Mouse (Mus musculus) adrenal gland, adult 2 months (tissue): Measurements from ENCODE around the gene Ddx54. TPM values are rescaled to one million over a fixed set of nuclear protein-coding genes. Genes with fewer than 3 reads are reported as not detected.

ENCODE experiments used
- DNase-seq: peaks from one replicate; pipeline ENCODE4 v3.0.0; 2021
- polyA plus RNA-seq: library from polyadenylated mRNA; depleted of rRNA; stranded (reverse); fragments of >200 nt; gene quantifications from 2 replicates; pipeline ENCODE4 v1.2.3, GENCODE M21; 2012
- total RNA-seq, 2 experiments: library from RNA; stranded (reverse); gene quantifications; 2 replicates each; pipeline ENCODE4 v1.2.3; 2021

The Ddx54 gene
- total and polyA plus RNA-seq, 3 experiments = 46.8 to 49.6 (median 49.5) TPM

- DNase-seq = no peak
These were observed 3.2 kb upstream of the Ddx54 start for GRCm38 (mm10) chr5:120609246-120609775.

DNA sequence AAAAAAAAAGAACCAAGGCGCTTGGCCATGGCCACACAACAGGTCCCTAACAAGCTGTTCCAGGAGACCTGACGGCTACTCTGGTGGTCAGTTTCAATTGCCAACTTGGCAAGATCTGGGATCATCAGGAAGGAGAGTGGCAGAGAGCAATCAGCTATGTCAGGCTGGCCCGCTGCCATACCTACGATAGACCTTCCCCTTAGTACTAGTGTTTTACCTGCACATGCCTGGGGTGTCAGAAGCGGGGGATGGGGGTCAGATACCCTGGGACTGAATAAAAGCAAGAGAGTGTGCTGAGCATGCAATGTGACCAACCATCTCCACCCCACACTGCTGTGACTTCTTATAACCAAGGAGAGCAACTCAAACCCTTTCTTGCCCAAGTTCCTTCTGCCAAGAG is 1.6 kb upstream of the Ddx54 start:
- DNase-seq = no peak

- DNase-seq = no peak
These were observed 1.1 kb upstream of the Ddx54 start for GRCm38 (mm10) chr5:120611416-120611815.

DNA sequence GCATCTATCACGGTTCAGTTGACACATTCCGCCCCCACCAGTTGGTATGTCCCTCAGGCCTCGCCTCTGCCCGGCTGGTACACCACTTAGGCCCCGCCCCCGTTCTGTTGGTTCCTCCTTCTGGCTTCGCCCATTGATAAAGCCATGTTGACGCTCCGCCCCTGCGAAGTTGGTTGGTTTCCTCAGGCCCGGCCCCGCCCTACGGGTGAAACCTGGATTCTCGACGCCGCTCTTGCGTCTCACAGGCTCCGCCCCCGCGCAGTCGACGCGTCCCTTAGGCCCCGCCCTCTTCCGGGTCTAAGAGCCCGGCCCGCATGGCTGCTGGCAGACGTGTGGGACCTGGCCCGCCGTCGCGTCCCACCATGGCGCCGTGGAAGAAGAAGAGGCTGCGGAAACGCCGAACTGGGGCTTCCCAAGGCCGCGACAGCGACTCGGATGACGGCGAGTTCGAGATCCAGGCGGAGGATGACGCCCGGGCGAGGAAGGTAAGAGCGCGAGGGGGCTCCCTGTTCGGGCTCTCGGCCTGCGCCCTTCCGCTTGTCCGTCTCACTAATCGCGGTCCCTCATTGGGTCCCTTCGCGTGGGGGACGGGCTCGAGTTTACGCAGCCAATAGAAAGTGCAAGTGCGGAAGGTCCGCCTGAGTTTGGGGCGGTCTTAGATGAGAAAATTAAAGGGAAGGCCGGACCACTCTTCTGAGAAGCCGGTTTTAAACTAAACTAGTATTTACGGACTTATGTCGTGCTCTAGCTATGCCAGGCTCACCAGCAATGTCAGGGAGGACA is 474 bp downstream of the Ddx54 start:
- peak; percentile 100 for DNase-seq

- no peak for DNase-seq
These were observed 3.4 kb downstream of the Ddx54 start for GRCm38 (mm10) chr5:120615903-120616302.

- DNase-seq = no peak
These were observed 6.2 kb downstream of the Ddx54 start for GRCm38 (mm10) chr5:120618778-120619177.

- DNase-seq = no peak
These were observed 6.7 kb downstream of the Ddx54 start for GRCm38 (mm10) chr5:120619201-120619600.

- DNase-seq = peak; percentile 87
These were observed 8.0 kb downstream of the Ddx54 start for GRCm38 (mm10) chr5:120620375-120621077.

DNA sequence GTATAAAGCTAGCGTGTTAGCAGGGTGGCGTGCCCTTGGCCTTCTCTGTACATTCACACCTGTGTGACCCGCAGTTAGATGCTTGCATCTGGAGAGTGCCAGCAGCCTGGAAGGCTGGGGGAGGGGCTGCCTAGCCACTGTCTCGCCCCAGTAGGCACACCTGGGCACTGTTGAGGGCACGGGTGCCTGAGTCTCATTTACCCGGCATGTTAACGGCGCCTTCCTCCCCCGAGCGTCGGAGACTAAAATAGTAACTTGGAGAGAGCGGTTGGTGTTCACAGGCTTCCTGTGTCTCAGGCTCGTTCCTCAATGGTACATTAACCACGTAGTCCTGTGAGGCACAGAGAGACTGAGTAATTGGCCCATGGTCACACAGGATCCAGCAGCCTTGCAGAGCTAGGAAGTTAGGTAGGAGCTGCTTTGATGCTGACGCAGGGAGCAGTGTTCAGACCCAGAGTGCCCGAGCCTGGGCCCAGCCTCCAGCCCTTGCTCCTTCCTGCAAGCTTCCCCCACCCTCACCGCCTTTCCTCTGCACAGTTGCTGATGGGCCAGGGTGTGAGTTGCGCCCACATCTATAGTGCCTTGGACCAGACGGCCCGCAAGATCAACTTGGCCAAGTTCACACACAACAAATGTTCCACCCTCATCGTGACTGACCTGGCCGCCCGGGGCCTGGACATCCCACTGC is 8.7 kb downstream of the Ddx54 start:
- no peak for DNase-seq

GRCm38 (mm10) chr5:120621846-120622197 is 9.3 kb downstream of the Ddx54 start:
- no peak for DNase-seq

DNA sequence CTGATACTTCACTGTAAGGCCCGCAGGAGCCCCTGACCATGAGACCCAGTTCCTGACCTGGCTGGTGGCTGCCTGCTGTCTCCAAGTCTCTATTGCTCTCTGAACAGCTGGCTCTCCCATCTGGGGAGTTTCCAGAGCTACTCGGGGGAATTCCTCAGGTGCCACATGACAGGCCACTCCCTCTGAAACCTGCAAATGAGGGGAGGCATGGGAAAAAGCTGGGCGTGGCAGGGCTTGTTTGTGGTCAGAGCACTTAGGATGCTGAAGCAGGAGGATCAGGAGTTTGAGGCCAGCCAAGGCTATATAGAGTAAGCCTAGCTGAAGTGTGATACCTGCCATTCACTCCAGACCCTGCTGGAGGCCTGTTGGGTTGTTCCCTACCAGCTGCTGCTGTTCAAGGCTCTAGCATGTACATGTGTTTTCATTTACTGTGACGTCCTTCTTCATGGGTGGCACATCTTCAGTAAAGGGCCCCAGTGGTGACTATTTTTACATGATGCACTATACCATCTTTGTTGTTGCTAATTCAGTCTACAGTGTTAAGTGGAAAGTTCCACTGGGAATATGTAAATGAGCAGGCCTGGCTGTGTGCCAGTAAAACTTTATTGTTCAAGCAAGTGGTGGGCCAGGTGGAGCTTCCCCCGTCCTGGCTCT is 9.8 kb downstream of the Ddx54 start:
- no peak for DNase-seq

DNA sequence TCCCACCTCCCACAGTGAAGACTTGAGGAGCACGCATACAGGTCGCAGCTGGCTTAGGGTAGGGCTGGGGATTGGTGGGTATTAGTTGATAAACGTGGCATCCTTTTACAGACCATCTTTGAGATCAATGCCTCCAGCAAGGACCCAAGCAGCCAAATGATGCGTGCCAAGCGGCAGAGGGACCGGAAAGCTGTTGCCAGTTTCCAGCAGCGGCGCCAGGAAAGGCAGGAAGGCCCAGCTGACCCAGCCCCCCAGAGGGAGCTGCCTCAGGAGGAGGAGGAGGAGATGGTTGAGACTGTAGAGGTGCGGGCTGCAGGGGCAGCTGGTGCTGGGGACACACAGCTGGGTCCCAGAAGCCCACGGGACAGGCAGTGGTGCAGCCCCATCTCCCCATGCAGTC is 11.9 kb downstream of the Ddx54 start:
- no peak for DNase-seq

DNA sequence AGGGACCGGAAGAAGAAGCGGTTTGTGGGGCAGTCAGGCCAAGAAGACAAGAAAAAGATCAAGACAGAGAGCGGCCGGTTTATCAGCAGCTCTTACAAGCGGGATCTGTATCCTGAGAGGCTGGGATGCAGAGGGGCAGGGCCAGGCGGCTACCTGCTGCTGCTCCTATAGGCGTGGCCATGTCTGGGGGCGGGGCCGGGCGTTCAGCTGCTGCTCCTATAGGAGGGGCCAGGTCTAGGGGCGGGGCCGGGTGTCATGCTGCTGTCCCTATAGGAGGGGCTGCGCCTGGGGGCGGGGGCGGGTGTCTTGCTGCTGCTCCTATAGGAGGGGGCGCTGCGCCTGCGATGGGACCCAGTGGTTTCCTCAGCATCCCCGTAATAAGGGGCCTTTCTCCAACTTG is 13.9 kb downstream of the Ddx54 start:
- no peak for DNase-seq

DNA sequence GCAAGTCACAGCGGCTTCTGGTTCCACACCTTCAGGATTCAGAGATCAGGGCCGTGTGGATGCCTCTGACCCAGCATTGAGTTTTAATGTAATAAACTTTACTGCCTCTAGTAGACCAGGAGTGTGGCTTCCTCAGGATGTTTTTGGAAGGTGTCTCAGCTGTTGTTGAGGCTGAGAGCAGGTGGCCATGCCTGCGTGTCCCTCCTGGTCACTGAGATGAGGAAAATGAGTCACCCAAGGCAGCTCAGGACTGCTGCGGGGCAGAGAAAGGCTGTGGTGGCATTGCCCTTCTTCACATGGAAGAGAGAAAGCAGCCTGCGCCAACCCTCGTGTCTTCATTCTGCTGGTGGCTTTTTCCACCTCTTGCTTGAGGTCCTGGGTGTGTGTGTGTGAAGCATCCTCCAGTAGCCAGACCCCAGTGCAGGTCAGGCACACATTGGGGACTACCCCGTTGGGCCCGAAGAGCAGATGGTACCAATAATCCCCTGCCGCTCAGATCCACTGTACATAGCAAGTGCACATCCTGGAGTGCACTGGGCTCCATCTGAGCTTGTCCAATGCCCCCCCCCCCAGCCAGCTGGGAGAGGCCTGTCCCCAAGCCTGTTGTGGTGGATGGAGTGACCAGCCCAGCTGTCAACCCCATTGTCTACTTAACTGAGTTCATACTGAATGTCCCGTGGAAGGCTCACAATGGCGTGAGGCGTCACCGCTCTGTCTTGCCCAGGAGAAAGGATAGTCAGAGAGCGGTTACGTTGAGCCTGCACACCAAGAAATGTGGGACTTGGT is 15.2 kb downstream of the Ddx54 start:
- DNase-seq = no peak

GRCm38 (mm10) chr5:120628624-120629023 is 16.1 kb downstream of the Ddx54 start:
- no peak for DNase-seq

GRCm38 (mm10) chr5:120631128-120631527 is 18.6 kb downstream of the Ddx54 start:
- DNase-seq = no peak

DNA sequence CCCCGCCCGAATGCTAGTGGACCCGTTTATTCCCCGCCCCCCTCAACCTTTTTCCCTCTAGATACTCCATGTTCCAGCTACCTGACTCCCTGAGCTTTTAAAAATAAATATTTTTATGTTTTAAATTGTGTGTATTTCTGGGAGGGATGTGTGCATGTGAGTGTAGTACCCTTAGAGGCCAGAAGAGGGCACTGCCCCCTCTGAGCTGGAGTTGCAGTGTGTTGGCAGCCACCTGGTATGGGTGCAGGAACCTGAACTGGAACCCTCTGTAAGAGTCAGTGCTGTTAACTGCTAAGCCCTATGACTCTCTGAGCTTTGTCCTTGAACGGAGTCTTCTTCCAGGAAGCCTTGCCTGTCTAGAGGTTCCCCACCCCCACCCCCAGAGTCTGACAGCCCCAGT is 19.4 kb downstream of the Ddx54 start:
- DNase-seq = no peak

GRCm38 (mm10) chr5:120634131-120634530 is 21.6 kb downstream of the Ddx54 start, which contains the start of gene Cfap73:
Gene Cfap73, minus strand, starts transcription at chr5:120634235.
- DNase-seq = peak; percentile 72

DNA sequence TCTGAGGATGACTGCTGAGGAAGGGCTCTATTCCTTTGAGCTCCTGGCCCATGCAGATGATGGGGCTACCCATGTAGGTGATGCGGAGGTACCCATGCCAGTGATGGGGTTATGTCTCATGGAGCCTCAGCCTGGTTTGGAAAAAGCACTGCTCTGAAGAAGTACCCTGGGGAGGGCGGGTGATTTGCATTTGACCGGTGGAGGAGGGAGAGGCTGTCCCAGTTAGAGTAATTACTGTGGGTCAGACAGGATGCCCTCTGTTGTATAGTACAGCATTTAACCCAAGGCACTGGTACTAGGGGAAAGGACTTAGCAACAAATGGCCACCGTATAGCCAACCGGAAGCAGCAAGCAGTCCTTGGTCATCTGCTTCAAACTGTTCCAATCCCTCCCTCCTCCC is 22.3 kb downstream of the Ddx54 start:
- DNase-seq = no peak

DNA sequence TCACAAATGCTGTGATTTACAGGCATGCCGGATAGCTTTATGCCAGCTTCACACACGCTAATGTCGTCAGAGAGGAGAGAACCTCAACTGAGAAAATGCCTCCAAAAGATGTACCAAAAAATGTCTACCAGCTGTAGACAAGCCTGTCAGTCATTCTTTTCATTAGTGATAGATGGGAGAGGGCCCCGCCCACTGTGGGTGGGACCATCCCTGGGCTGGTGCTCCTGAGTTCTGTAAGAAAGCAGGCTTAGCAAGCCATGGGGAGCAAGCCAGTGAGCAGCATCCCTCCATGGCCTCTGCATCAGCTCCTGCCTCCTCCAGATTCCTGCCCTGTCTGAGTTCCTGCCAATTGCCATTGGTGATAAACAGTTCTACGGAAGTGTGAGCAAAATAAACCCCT is 23.1 kb downstream of the Ddx54 start:
- DNase-seq = no peak

- no peak for DNase-seq
These were observed 27.6 kb downstream of the Ddx54 start for GRCm38 (mm10) chr5:120640094-120640493.
